Mouse (Mus musculus): ENCODE results near the gene Hemk1.
"Not testable (repeated sequence)": the region's sequence is repeated elsewhere in the genome, so short reads cannot be mapped to it uniquely, and the experiment has no call there.

Gene Hemk1

GRCm38 (mm10) chr9:107308346-107309000 is 29.7 kb downstream of the Hemk1 start:
- DNase-seq (ENCODE audit: low spot score), result no peak

GRCm38 (mm10) chr9:107307886-107308285 is 30.3 kb downstream of the Hemk1 start:
- DNase-seq (ENCODE audit: low spot score), result peak; percentile 83

- no peak for DNase-seq (ENCODE audit: low spot score)
Observed at GRCm38 (mm10) chr9:107307099-107307872, 30.9 kb downstream of the Hemk1 start.

GRCm38 (mm10) chr9:107306673-107307072 is 31.5 kb downstream of the Hemk1 start:
- DNase-seq (ENCODE audit: low spot score), result not testable (repeated sequence)

- no peak for DNase-seq (ENCODE audit: low spot score)
Observed at GRCm38 (mm10) chr9:107305601-107306542, 32.3 kb downstream of the Hemk1 start.

GRCm38 (mm10) chr9:107305012-107305411 is 33.1 kb downstream of the Hemk1 start:
- DNase-seq (ENCODE audit: low spot score), result no peak

- DNase-seq (ENCODE audit: low spot score), result no peak
Observed at GRCm38 (mm10) chr9:107304383-107304782, 33.8 kb downstream of the Hemk1 start.

GRCm38 (mm10) chr9:107303900-107304299 is 34.2 kb downstream of the Hemk1 start:
- DNase-seq (ENCODE audit: low spot score), result no peak

- no peak for DNase-seq (ENCODE audit: low spot score)
Observed at GRCm38 (mm10) chr9:107303121-107303820, 34.9 kb downstream of the Hemk1 start.

- no peak for DNase-seq (ENCODE audit: low spot score)
Observed at GRCm38 (mm10) chr9:107302592-107302991, 35.6 kb downstream of the Hemk1 start.

GRCm38 (mm10) chr9:107301554-107302331 is 36.4 kb downstream of the Hemk1 start:
- DNase-seq (ENCODE audit: low spot score), result no peak

- no peak for DNase-seq (ENCODE audit: low spot score)
Observed at GRCm38 (mm10) chr9:107300224-107300973, 37.8 kb downstream of the Hemk1 start.

- no peak for DNase-seq (ENCODE audit: low spot score)
Observed at GRCm38 (mm10) chr9:107299783-107300182, 38.4 kb downstream of the Hemk1 start.

- DNase-seq (ENCODE audit: low spot score), result no peak
Observed at GRCm38 (mm10) chr9:107298876-107299275, 39.3 kb downstream of the Hemk1 start.

GRCm38 (mm10) chr9:107298059-107298780 is 39.9 kb downstream of the Hemk1 start:
- no peak for DNase-seq (ENCODE audit: low spot score)

GRCm38 (mm10) chr9:107297658-107298057 is 40.5 kb downstream of the Hemk1 start:
- DNase-seq (ENCODE audit: low spot score), result no peak

- no peak for DNase-seq (ENCODE audit: low spot score)
Observed at GRCm38 (mm10) chr9:107297059-107297458, 41.1 kb downstream of the Hemk1 start.

GRCm38 (mm10) chr9:107296501-107296965 is 41.6 kb downstream of the Hemk1 start:
- DNase-seq (ENCODE audit: low spot score), result peak; percentile 95

GRCm38 (mm10) chr9:107296041-107296440 is 42.1 kb downstream of the Hemk1 start:
- no peak for DNase-seq (ENCODE audit: low spot score)

- no peak for DNase-seq (ENCODE audit: low spot score)
Observed at GRCm38 (mm10) chr9:107296016-107296040, 42.3 kb downstream of the Hemk1 start, which contains the start of gene Cish. Gene Cish, plus strand, starts transcription at chr9:107296026.
